Mouse (Mus musculus): ENCODE data around the gene Wdr45. TPM values are rescaled to one million over a fixed set of nuclear protein-coding genes. Genes with fewer than 3 reads are reported as not detected.
A peak's percentile ranks its signal among the peaks of the same experiment; 100 is the strongest.
"Not testable (repeated sequence)": the region's sequence is repeated elsewhere in the genome, so short reads cannot be mapped to it uniquely, and the experiment has no call there.

The Wdr45 gene
- polyA plus RNA-seq (2015; fragmentation: Nextera tagmentation; extraction: Ambion mirVana), result 25.0 and 27.5 TPM in 2 replicates

- peak within 1 kb of the TSS; percentile 41 for H3K4me2 ChIP-seq (replicated peaks)
- WGBS, result 23% methylated on average over 53 of the region's 60 CpGs
- not testable (repeated sequence) for H3K27ac ChIP-seq; H3K9me3 ChIP-seq; H3K36me3 ChIP-seq; H3K4me1 ChIP-seq (replicated peaks); H3K27me3 ChIP-seq (replicated peaks)
- H3K9ac ChIP-seq, result 0 out of 2 replicates have a peak within 1 kb of the TSS, but pooled peaks have one; percentile 20
- peak; percentile 98 for ATAC-seq
- peak within 1 kb of the TSS; percentile 30 for H3K4me3 ChIP-seq (replicated peaks)
These were observed at the start of gene Wdr45 for GRCm38 (mm10) chrX:7714135-7714899. TSS of gene Wdr45 (plus strand) at chrX:7714333.

GRCm38 (mm10) chrX:7664791-7665190, 49.3 kb upstream of the Wdr45 start:
- no peak for ATAC-seq
- H3K9me3 ChIP-seq, result no peaks in the 10 kb centered on the region
- no peaks in the 10 kb centered on the region for H3K27me3 ChIP-seq (replicated peaks)
- no peaks in the 10 kb centered on the region for H3K36me3 ChIP-seq
- H3K9ac ChIP-seq, result no peak overlapping the region
- no peak overlapping the region for H3K4me2 ChIP-seq (replicated peaks)
- H3K4me1 ChIP-seq (replicated peaks), result no peaks in the 10 kb centered on the region
- WGBS, result 88% methylated on average over 11 of the region's 11 CpGs
- H3K4me3 ChIP-seq (replicated peaks), result no peak overlapping the region
- H3K27ac ChIP-seq, result no peak overlapping the region

- Histone ChIP-seq H3K36me3 (no peaks in the 10 kb centered on the region), H3K4me1 (replicated peaks) (no peaks in the 10 kb centered on the region), H3K9ac (no peak overlapping the region), H3K4me2 (replicated peaks) (no peak overlapping the region), H3K27ac (no peak overlapping the region), H3K9me3 (no peaks in the 10 kb centered on the region), H3K27me3 (replicated peaks) (no peaks in the 10 kb centered on the region), H3K4me3 (replicated peaks) (no peak overlapping the region)
- ATAC-seq, result no peak
- 68% methylated on average over 21 of the region's 21 CpGs for WGBS
These were observed 48.2 kb upstream of the Wdr45 start for GRCm38 (mm10) chrX:7665739-7666502.

GRCm38 (mm10) chrX:7670390-7670881, 43.7 kb upstream of the Wdr45 start:
- H3K9ac ChIP-seq, result peak overlapping the region; percentile 58
- H3K27ac ChIP-seq, result peak overlapping the region; percentile 79
- no peaks in the 10 kb centered on the region for H3K4me1 ChIP-seq (replicated peaks)
- peak; percentile 77 for ATAC-seq
- H3K4me2 ChIP-seq (replicated peaks), result peak overlapping the region; percentile 53
- H3K4me3 ChIP-seq (replicated peaks), result peak overlapping the region; percentile 57
- WGBS, result 25% methylated on average over 19 of the region's 19 CpGs
- H3K27me3 ChIP-seq (replicated peaks), result no peaks in the 10 kb centered on the region
- H3K9me3 ChIP-seq, result no peaks in the 10 kb centered on the region
- H3K36me3 ChIP-seq, result no peaks in the 10 kb centered on the region

GRCm38 (mm10) chrX:7670921-7671623, 43.1 kb upstream of the Wdr45 start, which contains the start of gene Plp2:
TSS of gene Plp2 (minus strand) at chrX:7671390.
- 20% methylated on average over 36 of the region's 36 CpGs for WGBS
- Histone ChIP-seq H3K9ac (peak within 1 kb of the TSS; percentile 58), H3K4me3 (replicated peaks) (peak within 1 kb of the TSS; percentile 57), H3K4me1 (replicated peaks) (no peaks in the 10 kb centered on the region), H3K27ac (peak within 1 kb of the TSS; percentile 79), H3K4me2 (replicated peaks) (peak within 1 kb of the TSS; percentile 53), H3K9me3 (no peaks in the 10 kb centered on the region), H3K27me3 (replicated peaks) (no peaks in the 10 kb centered on the region), H3K36me3 (no peaks in the 10 kb centered on the region)
- ATAC-seq, result peak; percentile 67

- Histone ChIP-seq H3K36me3 (no peaks in the 10 kb centered on the region), H3K27ac (no peak overlapping the region), H3K4me2 (replicated peaks) (no peak overlapping the region), H3K27me3 (replicated peaks) (no peaks in the 10 kb centered on the region), H3K4me1 (replicated peaks) (no peaks in the 10 kb centered on the region), H3K4me3 (replicated peaks) (no peak overlapping the region), H3K9me3 (no peaks in the 10 kb centered on the region), H3K9ac (no peak overlapping the region)
- no peak for ATAC-seq
- 42% methylated on average over 6 of the region's 6 CpGs for WGBS
These were observed 41.4 kb upstream of the Wdr45 start for GRCm38 (mm10) chrX:7672739-7673138.

- H3K9me3 ChIP-seq, result no peaks in the 10 kb centered on the region
- H3K4me1 ChIP-seq (replicated peaks), result no peaks in the 10 kb centered on the region
- 33% methylated on average over 12 of the region's 12 CpGs for WGBS
- peak; percentile 27 for ATAC-seq
- 0 out of 2 replicates have a peak overlapping the region, but pooled peaks have one; percentile 28 for H3K9ac ChIP-seq
- H3K4me3 ChIP-seq (replicated peaks), result 0 out of 2 replicates have a peak overlapping the region, but pooled peaks have one; percentile 28
- peak overlapping the region; percentile 58 for H3K4me2 ChIP-seq (replicated peaks)
- no peaks in the 10 kb centered on the region for H3K27me3 ChIP-seq (replicated peaks)
- H3K27ac ChIP-seq, result peak overlapping the region; percentile 66
- no peaks in the 10 kb centered on the region for H3K36me3 ChIP-seq
These were observed 40.4 kb upstream of the Wdr45 start for GRCm38 (mm10) chrX:7673578-7674281.

- Histone ChIP-seq H3K9ac (peak overlapping the region; percentile 28), H3K9me3 (no peaks in the 10 kb centered on the region), H3K4me3 (replicated peaks) (peak overlapping the region; percentile 28), H3K4me2 (replicated peaks) (peak overlapping the region; percentile 58), H3K36me3 (no peaks in the 10 kb centered on the region), H3K27me3 (replicated peaks) (no peaks in the 10 kb centered on the region), H3K4me1 (replicated peaks) (no peaks in the 10 kb centered on the region), H3K27ac (peak overlapping the region; percentile 66)
- WGBS, result 27% methylated on average over 28 of the region's 28 CpGs
- ATAC-seq, result peak; percentile 37
These were observed 39.7 kb upstream of the Wdr45 start for GRCm38 (mm10) chrX:7674284-7675000.

GRCm38 (mm10) chrX:7675001-7675380, 39.1 kb upstream of the Wdr45 start:
- peak overlapping the region; percentile 58 for H3K4me2 ChIP-seq (replicated peaks)
- H3K4me1 ChIP-seq (replicated peaks), result no peaks in the 10 kb centered on the region
- H3K9me3 ChIP-seq, result no peaks in the 10 kb centered on the region
- H3K36me3 ChIP-seq, result no peaks in the 10 kb centered on the region
- no peaks in the 10 kb centered on the region for H3K27me3 ChIP-seq (replicated peaks)
- ATAC-seq, result peak; percentile 1; the same call in 1 of the 2 replicates
- WGBS, result 34% methylated on average over 10 of the region's 10 CpGs
- peak overlapping the region; percentile 28 for H3K4me3 ChIP-seq (replicated peaks)
- H3K27ac ChIP-seq, result peak overlapping the region; percentile 66
- H3K9ac ChIP-seq, result peak overlapping the region; percentile 28

- no peak for ATAC-seq
- no peak overlapping the region for H3K4me2 ChIP-seq (replicated peaks)
- H3K36me3 ChIP-seq, result no peaks in the 10 kb centered on the region
- H3K27me3 ChIP-seq (replicated peaks), result no peaks in the 10 kb centered on the region
- H3K27ac ChIP-seq, result no peak overlapping the region
- WGBS, result 42% methylated on average over 3 of the region's 3 CpGs
- H3K9me3 ChIP-seq, result no peaks in the 10 kb centered on the region
- no peak overlapping the region for H3K4me3 ChIP-seq (replicated peaks)
- H3K9ac ChIP-seq, result no peak overlapping the region
- no peaks in the 10 kb centered on the region for H3K4me1 ChIP-seq (replicated peaks)
These were observed 35.1 kb upstream of the Wdr45 start for GRCm38 (mm10) chrX:7678986-7679385.

All from intestine, embryonic 15.5 days (tissue).